Mouse (Mus musculus) lung, embryonic 14.5 days (tissue): ENCODE results near the gene Ddx17. TPM values are rescaled to one million over a fixed set of nuclear protein-coding genes. Genes with fewer than 3 reads are reported as not detected.

Experiments
- ATAC-seq: fragments of 200-750 bp; cut with Nextera tagmentation; 2 replicates; pipeline ENCODE4 v1.8.0; 2017; ENCODE audit warnings: mild to moderate bottlenecking, moderate TSS enrichment, moderate library complexity; ENCODE audit not compliant: insufficient read depth
- DNase-seq: peaks from one replicate; pipeline ENCODE4 v3.0.0-alpha.2; 2015
- H3K27ac ChIP-seq: fragments of 300-500 bp; sonication (generic); 2 replicates; pipeline ENCODE4 v1.5.1; 2014; ENCODE audit warnings: low read depth, mild to moderate bottlenecking, moderate library complexity
- H3K27me3 ChIP-seq: fragments of 300-500 bp; sonication (generic); 2 replicates; pipeline ENCODE4 v1.6.1; 2014; ENCODE audit warnings: low read length, control low read depth; ENCODE audit not compliant: insufficient read depth
- H3K36me3 ChIP-seq: fragments of 300-500 bp; sonication (generic); 2 replicates; pipeline ENCODE4 v1.6.1; 2014; ENCODE audit warnings: control low read depth; ENCODE audit not compliant: insufficient read depth
- H3K4me1 ChIP-seq: fragments of 300-500 bp; sonication (generic); 2 replicates; pipeline ENCODE4 v1.6.1; 2014; ENCODE audit warnings: antibody characterized with exemption, control low read depth; ENCODE audit not compliant: insufficient read depth
- H3K4me2 ChIP-seq: fragments of 300-500 bp; sonication (generic); 2 replicates; pipeline ENCODE4 v1.6.1; 2014; ENCODE audit warnings: mild to moderate bottlenecking
- H3K4me3 ChIP-seq: fragments of 300-500 bp; sonication (generic); 2 replicates; pipeline ENCODE4 v1.5.1; 2014; ENCODE audit warnings: low read depth, low read length
- H3K9ac ChIP-seq: fragments of 300-500 bp; sonication (generic); 2 replicates; pipeline ENCODE4 v1.6.1; 2014
- H3K9me3 ChIP-seq: fragments of 300-500 bp; sonication (generic); 2 replicates; pipeline ENCODE4 v1.6.1; 2016; ENCODE audit warnings: low read depth, low read length, control low read depth
- CTCF ChIP-seq: IDR thresholded peaks from 2 replicates; pipeline ENCODE4 v1.5.1; 2016; ENCODE audit warnings: antibody characterized with exemption, low read depth
- WGBS: fragments of 180-500 bp; shearing (Covaris S2); extraction: QIAGEN DNeasy Blood & Tissue Kit; methylation state at CpG from one replicate; pipeline ENCODE4 v1.1.7; 2014; 5-methylcytosine and 5-hydroxymethylcytosine counted together
- polyA plus RNA-seq: library from polyadenylated mRNA; unstranded; fragments of >200 nt; fragmentation: Nextera tagmentation; extraction: Ambion mirVana; gene quantifications from 2 replicates; pipeline ENCODE4 v1.2.1, GENCODE M21; 2014

The Ddx17 gene
- polyA plus RNA-seq, 1 experiment from 2014 or later: 83.8 TPM

DNA sequence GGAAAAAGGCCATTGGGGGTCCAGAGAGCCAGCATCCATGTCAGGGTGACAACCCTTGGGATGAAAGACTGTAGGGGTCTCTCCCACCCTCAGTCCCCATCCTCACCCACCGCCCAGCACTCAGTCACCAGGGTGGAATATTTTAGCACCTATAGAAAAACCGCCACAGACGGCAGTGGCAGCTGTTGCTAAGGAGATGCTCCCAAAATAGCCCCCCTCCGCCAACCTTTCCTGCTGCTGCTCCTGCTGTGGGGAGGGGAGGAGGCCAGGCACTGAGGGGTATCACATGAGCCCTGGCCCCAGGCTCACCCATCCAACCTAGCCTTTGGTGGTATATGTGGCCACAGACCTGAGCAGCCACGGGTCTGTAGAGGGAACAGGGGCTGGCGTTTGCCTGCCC, 36.5 kb downstream of the Ddx17 start:
- ATAC-seq (no peak), DNase-seq (no peak)
- 23% methylated on average over 6 of the region's 6 CpGs for WGBS
- H3K27ac ChIP-seq: no peak overlapping the region
- no peak overlapping the region for H3K9ac ChIP-seq
- peaks cover 83% of the 10 kb centered on the region for H3K27me3 ChIP-seq
- H3K4me3 ChIP-seq: no peak overlapping the region
- no peak for TF ChIP-seq CTCF
- H3K4me1 ChIP-seq: no peaks in the 10 kb centered on the region; the same call in 1 of the 2 replicates
- no peak overlapping the region for H3K4me2 ChIP-seq
- no peaks in the 10 kb centered on the region for H3K36me3 ChIP-seq
- H3K9me3 ChIP-seq: no peaks in the 10 kb centered on the region

DNA sequence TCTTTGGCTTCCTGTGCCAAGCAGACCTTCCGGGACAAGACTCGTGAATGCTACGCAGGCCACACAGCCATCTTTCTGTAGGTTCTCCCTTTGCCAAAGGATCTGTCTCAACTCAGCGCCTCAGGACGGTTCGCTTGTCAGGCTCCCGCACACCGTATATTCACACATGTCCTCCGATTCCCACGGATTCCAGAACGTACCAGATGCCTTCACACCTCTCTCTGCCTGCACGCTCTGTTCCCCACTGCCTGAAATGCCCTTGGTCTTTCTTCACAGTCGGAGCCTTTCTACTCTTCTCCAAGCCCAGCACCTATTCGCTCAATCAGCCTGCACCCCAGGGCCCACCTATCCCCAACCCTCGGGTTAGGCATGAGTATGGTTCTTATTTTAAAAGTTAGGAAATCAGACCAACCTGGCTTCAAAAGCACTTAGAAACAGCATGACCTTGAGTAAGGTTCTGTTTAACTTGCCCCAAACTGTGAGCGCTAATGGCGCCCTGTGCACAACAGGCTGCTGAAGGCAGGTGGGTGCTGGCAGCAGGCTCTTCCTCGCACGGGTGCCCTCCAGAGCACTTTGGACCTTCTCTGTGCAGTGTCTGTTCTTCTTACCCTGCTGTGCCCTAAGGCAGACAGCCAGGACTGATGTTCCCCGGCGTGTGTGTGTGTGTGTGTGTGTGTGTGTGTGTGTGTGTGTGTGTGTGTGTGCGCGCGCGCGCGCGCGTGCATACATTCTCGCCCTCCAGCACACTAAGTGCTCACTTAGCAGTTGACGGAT, 39.3 kb downstream of the Ddx17 start:
- H3K27ac ChIP-seq: no peak overlapping the region
- no peaks in the 10 kb centered on the region; the same call in 1 of the 2 replicates for H3K4me1 ChIP-seq
- WGBS: 44% methylated on average over 31 of the region's 31 CpGs
- no peak overlapping the region for H3K4me3 ChIP-seq
- TF ChIP-seq CTCF: no peak
- DNase-seq (no peak), ATAC-seq (no peak)
- no peaks in the 10 kb centered on the region for H3K36me3 ChIP-seq
- no peaks in the 10 kb centered on the region for H3K9me3 ChIP-seq
- no peak overlapping the region for H3K4me2 ChIP-seq
- no peak overlapping the region for H3K9ac ChIP-seq
- H3K27me3 ChIP-seq: peaks cover 85% of the 10 kb centered on the region

GRCm38 (mm10) chr15:79506460-79506859, 40.1 kb downstream of the Ddx17 start:
- Histone ChIP-seq H3K4me3 (no peak overlapping the region), H3K9me3 (no peaks in the 10 kb centered on the region), H3K27ac (no peak overlapping the region), H3K4me2 (peak overlapping the region; percentile 100), H3K36me3 (no peaks in the 10 kb centered on the region), H3K27me3 (peaks cover 85% of the 10 kb centered on the region), H3K9ac (no peak overlapping the region), H3K4me1 (no peaks in the 10 kb centered on the region; the same call in 1 of the 2 replicates)
- ATAC-seq: no peak
- DNase-seq: no peak
- WGBS: 30% methylated on average over 7 of the region's 7 CpGs
- no peak for TF ChIP-seq CTCF

GRCm38 (mm10) chr15:79505616-79506283, 40.8 kb downstream of the Ddx17 start:
- ATAC-seq (peak; percentile 59), DNase-seq (peak; percentile 85)
- WGBS: 1% methylated on average over 57 of the region's 71 CpGs
- Histone ChIP-seq H3K27me3 (peaks cover 85% of the 10 kb centered on the region), H3K4me3 (peak overlapping the region; percentile 57), H3K27ac (no peak overlapping the region), H3K4me1 (no peaks in the 10 kb centered on the region; the same call in 1 of the 2 replicates), H3K9me3 (no peaks in the 10 kb centered on the region), H3K9ac (peak overlapping the region; percentile 51), H3K36me3 (no peaks in the 10 kb centered on the region), H3K4me2 (peak overlapping the region; percentile 100)
- TF ChIP-seq CTCF: no peak

- peak within 1 kb of the TSS; percentile 100 for H3K4me2 ChIP-seq
- no peaks in the 10 kb centered on the region for H3K36me3 ChIP-seq
- H3K9me3 ChIP-seq: no peaks in the 10 kb centered on the region
- ATAC-seq (peak; percentile 22; the same call in 1 of the 2 replicates), DNase-seq (no peak)
- no peaks in the 10 kb centered on the region; the same call in 1 of the 2 replicates for H3K4me1 ChIP-seq
- no peak for TF ChIP-seq CTCF
- WGBS: under 1% methylated on average over 59 of the region's 60 CpGs
- peaks cover 81% of the 10 kb centered on the region for H3K27me3 ChIP-seq
- H3K4me3 ChIP-seq: peak within 1 kb of the TSS; percentile 57
- peak within 1 kb of the TSS; percentile 51 for H3K9ac ChIP-seq
- H3K27ac ChIP-seq: no peak within 1 kb of the TSS
Observed at GRCm38 (mm10) chr15:79504707-79505452, 41.7 kb downstream of the Ddx17 start, which contains the start of gene Kcnj4. Gene Kcnj4, minus strand, starts transcription at chr15:79505241.

- Histone ChIP-seq H3K27ac (no peak overlapping the region), H3K9ac (no peak overlapping the region), H3K27me3 (peaks cover 80% of the 10 kb centered on the region), H3K4me3 (no peak overlapping the region), H3K36me3 (no peaks in the 10 kb centered on the region), H3K9me3 (no peaks in the 10 kb centered on the region), H3K4me2 (no peak overlapping the region), H3K4me1 (no peaks in the 10 kb centered on the region; the same call in 1 of the 2 replicates)
- ATAC-seq: no peak
- 66% methylated on average over 5 of the region's 5 CpGs for WGBS
- TF ChIP-seq CTCF: no peak
- no peak for DNase-seq
Observed at GRCm38 (mm10) chr15:79503438-79503837, 43.1 kb downstream of the Ddx17 start.
